Mouse (Mus musculus): Measurements from ENCODE around the gene Dzip1l.
"Not testable (repeated sequence)": the region's sequence is repeated elsewhere in the genome, so short reads cannot be mapped to it uniquely, and the experiment has no call there.

Dzip1l gene

GRCm38 (mm10) chr9:99629281-99630011 is at the start of gene Dzip1l:
Gene Dzip1l (plus strand): TSS chr9:99629496.
- peak; percentile 87 for DNase-seq (ENCODE audit: extremely low spot score)

GRCm38 (mm10) chr9:99580655-99581054 is 48.6 kb upstream of the Dzip1l start:
- DNase-seq (ENCODE audit: extremely low spot score), result peak; percentile 19

- peak; percentile 59 for DNase-seq (ENCODE audit: extremely low spot score)
Measured at GRCm38 (mm10) chr9:99587505-99588202, 41.6 kb upstream of the Dzip1l start.

GRCm38 (mm10) chr9:99591144-99591543 is 38.2 kb upstream of the Dzip1l start:
- no peak for DNase-seq (ENCODE audit: extremely low spot score)

GRCm38 (mm10) chr9:99599127-99599526 is 30.2 kb upstream of the Dzip1l start:
- not testable (repeated sequence) for DNase-seq (ENCODE audit: extremely low spot score)

- no peak for DNase-seq (ENCODE audit: extremely low spot score)
Measured at GRCm38 (mm10) chr9:99603566-99603965, 25.7 kb upstream of the Dzip1l start.

- no peak for DNase-seq (ENCODE audit: extremely low spot score)
Measured at GRCm38 (mm10) chr9:99612202-99612601, 17.1 kb upstream of the Dzip1l start, which contains the start of gene A4gnt. Gene A4gnt (plus strand): TSS chr9:99612502.

GRCm38 (mm10) chr9:99619688-99620087 is 9.6 kb upstream of the Dzip1l start:
- DNase-seq (ENCODE audit: extremely low spot score), result no peak

GRCm38 (mm10) chr9:99620196-99620595 is 9.1 kb upstream of the Dzip1l start:
- DNase-seq (ENCODE audit: extremely low spot score), result no peak

- no peak for DNase-seq (ENCODE audit: extremely low spot score)
Measured at GRCm38 (mm10) chr9:99622034-99622433, 7.3 kb upstream of the Dzip1l start.

- DNase-seq (ENCODE audit: extremely low spot score), result no peak
Measured at GRCm38 (mm10) chr9:99622966-99623365, 6.3 kb upstream of the Dzip1l start.

GRCm38 (mm10) chr9:99624117-99624516 is 5.2 kb upstream of the Dzip1l start:
- no peak for DNase-seq (ENCODE audit: extremely low spot score)

GRCm38 (mm10) chr9:99628581-99628980 is 715 bp upstream of the Dzip1l start:
- DNase-seq (ENCODE audit: extremely low spot score), result no peak

GRCm38 (mm10) chr9:99630071-99630470 is 775 bp downstream of the Dzip1l start:
- no peak for DNase-seq (ENCODE audit: extremely low spot score)

- DNase-seq (ENCODE audit: extremely low spot score), result peak; percentile 14
Measured at GRCm38 (mm10) chr9:99630528-99631125, 1.3 kb downstream of the Dzip1l start.

- peak; percentile 22 for DNase-seq (ENCODE audit: extremely low spot score)
Measured at GRCm38 (mm10) chr9:99631781-99632180, 2.5 kb downstream of the Dzip1l start.

- peak; percentile 15 for DNase-seq (ENCODE audit: extremely low spot score)
Measured at GRCm38 (mm10) chr9:99632264-99632663, 3.0 kb downstream of the Dzip1l start.

- DNase-seq (ENCODE audit: extremely low spot score), result no peak
Measured at GRCm38 (mm10) chr9:99636776-99637175, 7.5 kb downstream of the Dzip1l start.

- DNase-seq (ENCODE audit: extremely low spot score), result no peak
Measured at GRCm38 (mm10) chr9:99637227-99637626, 7.9 kb downstream of the Dzip1l start.

- DNase-seq (ENCODE audit: extremely low spot score), result no peak
Measured at GRCm38 (mm10) chr9:99637736-99638135, 8.4 kb downstream of the Dzip1l start.

- DNase-seq (ENCODE audit: extremely low spot score), result no peak
Measured at GRCm38 (mm10) chr9:99639957-99640356, 10.7 kb downstream of the Dzip1l start.

- DNase-seq (ENCODE audit: extremely low spot score), result no peak
Measured at GRCm38 (mm10) chr9:99645416-99645815, 16.1 kb downstream of the Dzip1l start.

- no peak for DNase-seq (ENCODE audit: extremely low spot score)
Measured at GRCm38 (mm10) chr9:99646102-99646501, 16.8 kb downstream of the Dzip1l start.
